Mouse (Mus musculus): Measurements from ENCODE around the gene Hnrnpll.
"Not testable (repeated sequence)": the region's sequence is repeated elsewhere in the genome, so short reads cannot be mapped to it uniquely, and the experiment has no call there.

Gene Hnrnpll

GRCm38 (mm10) chr17:80059731-80060130 lies 2.4 kb downstream of the Hnrnpll start:
- DNase-seq (ENCODE audit: low spot score): no peak

GRCm38 (mm10) chr17:80058501-80058900 lies 3.6 kb downstream of the Hnrnpll start:
- no peak for DNase-seq (ENCODE audit: low spot score)

GRCm38 (mm10) chr17:80053931-80054734 lies 8.0 kb downstream of the Hnrnpll start:
- DNase-seq (ENCODE audit: low spot score): no peak

- no peak for DNase-seq (ENCODE audit: low spot score)
Measured at GRCm38 (mm10) chr17:80051682-80052081, 10.5 kb downstream of the Hnrnpll start.

GRCm38 (mm10) chr17:80049300-80049699 lies 12.8 kb downstream of the Hnrnpll start:
- not testable (repeated sequence) for DNase-seq (ENCODE audit: low spot score)

- DNase-seq (ENCODE audit: low spot score): peak; percentile 49
Measured at GRCm38 (mm10) chr17:80048230-80048629, 13.9 kb downstream of the Hnrnpll start.

- no peak for DNase-seq (ENCODE audit: low spot score)
Measured at GRCm38 (mm10) chr17:80041739-80042138, 20.4 kb downstream of the Hnrnpll start.

- DNase-seq (ENCODE audit: low spot score): no peak
Measured at GRCm38 (mm10) chr17:80028675-80029074, 33.5 kb downstream of the Hnrnpll start.

- no peak for DNase-seq (ENCODE audit: low spot score)
Measured at GRCm38 (mm10) chr17:80026189-80026936, 35.8 kb downstream of the Hnrnpll start.

GRCm38 (mm10) chr17:80022090-80022489 lies 40.0 kb downstream of the Hnrnpll start:
- DNase-seq (ENCODE audit: low spot score): no peak

GRCm38 (mm10) chr17:80020495-80020894 lies 41.6 kb downstream of the Hnrnpll start:
- no peak for DNase-seq (ENCODE audit: low spot score)

GRCm38 (mm10) chr17:80018976-80019541 lies 43.1 kb downstream of the Hnrnpll start:
- no peak for DNase-seq (ENCODE audit: low spot score)

- no peak for DNase-seq (ENCODE audit: low spot score)
Measured at GRCm38 (mm10) chr17:80018239-80018975, 43.7 kb downstream of the Hnrnpll start.

GRCm38 (mm10) chr17:80017389-80017788 lies 44.7 kb downstream of the Hnrnpll start:
- DNase-seq (ENCODE audit: low spot score): peak; percentile 45

- DNase-seq (ENCODE audit: low spot score): not testable (repeated sequence)
Measured at GRCm38 (mm10) chr17:80016400-80016799, 45.7 kb downstream of the Hnrnpll start.

- no peak for DNase-seq (ENCODE audit: low spot score)
Measured at GRCm38 (mm10) chr17:80014361-80014809, 47.7 kb downstream of the Hnrnpll start.

GRCm38 (mm10) chr17:80009926-80010325 lies 52.2 kb downstream of the Hnrnpll start:
- DNase-seq (ENCODE audit: low spot score): no peak

GRCm38 (mm10) chr17:80008847-80009246 lies 53.3 kb downstream of the Hnrnpll start:
- peak; percentile 11 for DNase-seq (ENCODE audit: low spot score)

- DNase-seq (ENCODE audit: low spot score): peak; percentile 56
Measured at GRCm38 (mm10) chr17:80004345-80005239, 57.5 kb downstream of the Hnrnpll start.

- not testable (repeated sequence) for DNase-seq (ENCODE audit: low spot score)
Measured at GRCm38 (mm10) chr17:80003851-80004250, 58.3 kb downstream of the Hnrnpll start.

- DNase-seq (ENCODE audit: low spot score): no peak
Measured at GRCm38 (mm10) chr17:80002385-80002852, 59.7 kb downstream of the Hnrnpll start.
